Mouse (Mus musculus) embryonic stem cell, embryonic (primary cell): ENCODE measurements at regions not wholly inside any gene's neighbourhood (a gene's known extent, or its start where the extent isn't known, plus 50 kb on each side); places are given as distances from the start of the nearest gene placed in this dataset.

Experiments used
- CTCF ChIA-PET, 4 experiments: fragments of 300-600 bp in 2 of 4; fragments of 350-600 bp in 2 of 4; sonication (Branson Sonifier 250); formaldehyde crosslinking; loops; one replicate each; lab custom pipeline; 2022; ENCODE audit warnings: inconsistent platforms in 2 of 4; lab: Charles Lee
- POLR2A ChIA-PET, 4 experiments: fragments of 300-600 bp in 2 of 4; fragments of 350-600 bp in 2 of 4; sonication (Branson Sonifier 250); formaldehyde crosslinking; loops; one replicate each; lab custom pipeline; 2022; ENCODE audit warnings: antibody characterized with exemption in 4 of 4, inconsistent platforms in 1 of 4; lab: Charles Lee

- ChIA-PET CTCF (interaction anchor here in 1 of 4 experiments (0.6 kb wide), 1 partner anchor 50 kb away, joined by 3 read pairs; no protein-coding TSS in a partner anchor), POLR2A (interaction anchor here in 1 of 4 experiments (0.6 kb wide), 1 partner anchor 61 kb away, joined by 3 read pairs; no protein-coding TSS in a partner anchor)
Observed at GRCm38 (mm10) chr17:83102675-83103412, 112.2 kb upstream of the Pkdcc start.

GRCm38 (mm10) chr17:83108151-83108550 lies 106.9 kb upstream of the Pkdcc start:
- CTCF ChIA-PET: no interaction called here
- POLR2A ChIA-PET: no interaction called here

DNA sequence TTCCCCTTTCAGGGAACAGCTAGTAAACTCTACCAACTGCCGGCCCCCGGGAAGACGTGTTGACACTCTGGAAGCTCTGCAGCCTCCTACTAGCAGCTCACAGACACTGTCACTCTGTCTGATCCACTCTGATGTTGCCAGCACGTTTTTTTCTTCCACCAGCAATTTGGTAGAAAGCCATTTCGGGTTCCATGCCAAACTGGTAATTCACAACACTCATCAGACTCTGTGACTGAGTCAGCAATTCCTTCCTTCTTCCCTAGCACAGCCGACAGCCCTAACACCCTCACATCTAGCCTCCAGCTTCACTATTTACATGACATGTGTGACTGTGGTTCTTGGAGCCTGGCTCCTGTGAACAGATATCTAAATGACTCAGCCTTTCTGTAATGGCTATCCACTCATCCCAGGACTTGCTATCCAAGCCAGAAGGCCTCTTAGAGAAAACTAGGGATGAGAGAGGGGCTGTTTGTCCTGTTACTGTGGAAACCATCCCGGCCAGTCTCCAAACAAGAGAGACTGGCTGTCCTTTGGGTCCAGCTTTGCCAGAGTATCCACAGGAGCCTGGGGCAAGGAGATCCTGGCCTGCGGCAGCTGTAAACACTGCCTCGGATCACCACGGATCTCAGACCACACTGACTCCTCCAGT lies 105.2 kb upstream of the Pkdcc start:
- ChIA-PET CTCF (no interaction called here), POLR2A (no interaction called here)

DNA sequence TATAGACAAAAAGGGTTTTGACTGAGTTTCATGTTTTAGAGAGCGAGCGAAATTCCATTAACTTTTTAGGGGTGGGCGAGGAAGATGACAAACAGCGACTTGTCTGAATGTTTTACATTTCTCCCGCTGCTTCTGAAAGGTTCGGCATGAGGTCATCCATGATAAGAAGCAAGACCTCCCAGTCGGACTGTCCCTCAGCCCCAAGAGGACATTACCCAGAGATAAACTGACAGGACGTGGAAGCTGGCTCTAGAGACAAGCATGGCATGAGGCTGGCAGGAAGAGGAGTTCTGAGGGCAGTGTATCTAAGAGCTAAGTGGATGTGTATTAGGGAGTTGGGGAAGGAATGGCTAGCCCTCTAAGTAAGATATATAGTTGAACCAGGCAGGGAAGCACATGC lies 104.5 kb upstream of the Pkdcc start:
- ChIA-PET CTCF (no interaction called here), POLR2A (no interaction called here)

DNA sequence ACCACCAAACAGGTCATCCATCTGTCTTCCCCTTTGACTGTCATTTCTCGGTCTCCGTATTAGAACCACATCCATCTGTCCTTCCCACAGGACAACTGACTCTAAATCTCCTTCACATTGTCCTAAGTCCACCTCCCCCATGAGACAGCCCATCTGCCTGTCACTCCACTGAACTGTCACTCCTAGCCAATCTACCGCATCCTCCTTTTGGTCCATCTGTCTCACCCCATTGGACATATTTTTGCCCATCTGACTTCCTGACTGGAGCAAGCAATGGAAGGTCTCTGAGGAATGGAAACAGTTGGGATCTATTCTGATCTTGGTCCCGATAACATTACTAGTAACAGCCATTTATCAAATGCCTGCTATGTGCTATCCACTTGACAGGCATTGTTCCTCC lies 99.9 kb upstream of the Pkdcc start:
- POLR2A ChIA-PET: no interaction called here
- CTCF ChIA-PET: no interaction called here

DNA sequence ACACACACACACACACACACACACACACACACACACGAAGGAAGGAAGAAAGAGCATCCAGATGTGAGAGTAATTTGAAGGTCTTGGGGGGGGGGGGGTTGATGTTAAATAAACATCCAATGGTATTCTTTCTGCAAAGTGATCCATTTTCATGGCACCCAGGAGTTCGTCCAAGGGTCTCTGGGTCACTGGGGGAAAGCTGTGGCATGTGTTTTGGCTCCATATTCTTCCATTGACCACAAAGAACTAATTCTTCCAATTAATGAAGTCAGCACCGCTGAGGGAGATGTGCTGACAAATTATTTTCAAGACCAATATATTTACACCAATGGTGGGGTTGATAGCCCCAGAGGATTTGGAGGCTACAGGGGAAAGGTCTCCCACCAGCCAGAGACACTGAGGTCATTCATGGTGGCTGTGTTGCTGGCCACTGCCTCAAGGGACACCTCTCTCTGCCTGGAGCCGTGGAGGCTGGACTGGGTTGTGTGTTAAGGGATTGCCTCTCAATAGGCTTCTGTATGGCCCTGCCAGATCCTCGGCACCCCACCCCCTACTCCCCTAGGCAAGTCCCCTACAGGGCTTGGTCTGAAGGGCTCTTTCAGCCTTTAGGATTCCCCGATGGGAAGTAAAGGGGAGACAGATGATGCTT lies 99.1 kb upstream of the Pkdcc start:
- POLR2A ChIA-PET: no interaction called here
- CTCF ChIA-PET: no interaction called here

DNA sequence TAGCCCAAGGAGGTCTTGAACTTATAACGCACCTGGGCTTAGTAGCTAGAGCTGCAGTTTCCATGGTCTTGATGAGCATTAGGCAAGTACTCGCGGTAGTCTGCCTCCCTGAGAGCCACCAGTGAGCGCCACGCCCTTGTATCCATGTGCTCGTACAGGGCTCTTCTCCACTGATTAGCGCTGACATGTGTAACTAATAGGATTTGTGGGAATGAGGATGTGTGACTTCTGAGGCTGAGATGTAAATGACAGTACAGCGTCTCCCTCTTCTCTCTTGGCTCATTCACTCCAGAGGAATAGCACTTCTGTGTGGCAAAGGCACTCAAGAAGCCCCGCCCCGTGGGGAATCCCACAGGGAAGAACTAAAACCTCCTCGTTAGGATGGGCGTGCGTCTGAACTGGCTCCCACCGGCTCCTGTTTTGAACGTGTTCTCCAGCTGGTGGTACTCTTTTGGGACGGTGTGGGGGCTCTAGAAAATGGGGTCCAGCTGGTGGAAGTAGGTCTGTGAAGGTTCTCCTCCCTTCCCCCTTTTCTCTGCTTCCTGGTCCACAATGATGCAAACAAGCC lies 94.3 kb upstream of the Pkdcc start:
- CTCF ChIA-PET: interaction anchor here in 1 of 4 experiments (1.0 kb wide), 1 partner anchor 77 kb away, joined by 4 read pairs; no protein-coding TSS in a partner anchor

DNA sequence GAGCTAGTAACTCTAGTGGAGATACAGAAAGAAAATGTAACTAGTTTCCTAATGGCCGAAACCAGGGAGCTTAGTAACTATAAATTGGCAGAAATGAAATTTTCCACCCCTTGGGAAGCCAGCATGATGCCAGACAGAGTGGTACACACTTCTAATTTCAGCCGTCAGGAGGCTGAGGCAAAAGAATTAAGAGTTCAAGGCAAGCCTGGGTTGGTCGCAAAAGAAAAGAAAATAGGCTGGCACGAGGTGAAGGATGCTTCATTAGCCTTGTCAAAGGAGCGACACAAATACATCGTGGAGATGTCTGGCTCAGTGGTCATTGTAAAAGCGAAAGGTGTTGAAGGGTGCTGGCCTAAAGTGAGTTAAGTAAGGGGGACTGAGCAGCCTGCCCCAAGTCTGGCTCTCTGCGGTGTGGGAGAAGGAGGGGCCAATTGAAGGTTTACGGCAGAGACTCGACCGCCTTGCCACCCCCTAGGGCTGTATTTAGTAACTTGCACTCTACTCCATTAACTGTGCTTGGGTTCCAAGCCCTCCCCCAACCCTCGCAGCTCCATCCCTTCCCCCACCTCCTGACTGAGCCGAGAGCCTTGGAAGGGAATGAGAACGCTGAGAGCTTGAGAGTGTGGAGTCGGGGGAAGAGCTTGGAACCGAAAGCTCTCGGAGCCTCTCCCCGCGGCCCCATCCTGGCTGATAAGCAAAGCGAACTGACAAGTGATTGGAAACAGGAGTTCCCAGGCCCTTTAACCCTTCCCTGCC lies 92.4 kb upstream of the Pkdcc start:
- ChIA-PET POLR2A (interaction anchor here in 2 of 4 experiments (0.6 kb wide), 3 partner anchors 71 to 1620 kb away, joined by 3 to 5 read pairs (median 5); no protein-coding TSS in a partner anchor), CTCF (interaction anchor here in 2 of 4 experiments (0.5 to 0.6 kb wide), 2 partner anchors 92 to 350 kb away, joined by 3 to 7 read pairs; no protein-coding TSS in a partner anchor)

More for the DNA sequence above, 94.3 kb upstream of the Pkdcc start:
- POLR2A ChIA-PET: no interaction called here

DNA sequence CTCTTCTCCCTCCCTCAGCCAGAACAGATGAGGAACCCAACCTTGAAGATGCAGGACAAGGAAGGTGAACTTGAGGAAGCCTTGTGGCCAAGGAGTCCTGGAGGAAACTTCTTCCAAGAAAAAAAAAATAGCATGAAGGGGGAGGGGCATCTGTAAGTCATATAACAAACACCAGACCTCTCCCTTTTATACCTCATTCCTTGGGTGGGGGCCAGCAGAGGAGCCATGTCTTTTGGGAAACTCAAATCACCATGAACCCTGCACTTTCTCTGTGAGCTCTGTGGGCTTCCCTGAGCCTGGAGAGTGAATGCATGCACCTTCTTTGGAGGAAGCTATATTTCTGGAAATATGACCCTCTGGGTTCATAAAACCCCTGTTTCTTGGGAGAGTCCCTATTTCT lies 90.0 kb upstream of the Pkdcc start:
- ChIA-PET CTCF (no interaction called here), POLR2A (no interaction called here)

GRCm38 (mm10) chr17:83127842-83128241 lies 87.2 kb upstream of the Pkdcc start:
- CTCF ChIA-PET: no interaction called here
- POLR2A ChIA-PET: no interaction called here

- POLR2A ChIA-PET: interaction anchor here in 1 of 4 experiments (0.6 kb wide), 1 partner anchor 27 kb away, joined by 3 read pairs; no protein-coding TSS in a partner anchor
Observed at GRCm38 (mm10) chr17:83128843-83129544, 86.1 kb upstream of the Pkdcc start.

DNA sequence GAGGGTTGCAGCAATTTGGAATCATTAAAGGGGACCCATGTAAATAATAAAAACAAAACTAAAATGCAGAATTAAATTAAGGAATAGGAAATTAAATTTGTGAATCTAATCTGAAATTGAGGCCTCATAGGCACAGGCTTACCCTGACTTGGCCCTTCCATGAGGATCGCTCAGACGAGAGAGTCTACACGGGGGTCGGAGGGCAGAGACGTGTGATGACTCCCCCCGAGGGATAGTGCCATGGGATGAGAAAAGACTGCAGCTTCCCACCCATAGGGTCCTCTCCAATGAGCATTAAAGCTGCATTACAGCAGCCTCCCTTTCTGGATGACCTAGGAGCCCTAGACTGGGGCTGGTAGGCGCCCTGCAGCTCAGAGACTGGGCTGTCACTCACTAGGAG lies 85.4 kb upstream of the Pkdcc start:
- ChIA-PET CTCF (no interaction called here), POLR2A (no interaction called here)

More at GRCm38 (mm10) chr17:83128843-83129544, 86.1 kb upstream of the Pkdcc start:
- CTCF ChIA-PET: no interaction called here

GRCm38 (mm10) chr17:83133201-83133600 lies 81.9 kb upstream of the Pkdcc start:
- CTCF ChIA-PET: no interaction called here
- POLR2A ChIA-PET: no interaction called here

DNA sequence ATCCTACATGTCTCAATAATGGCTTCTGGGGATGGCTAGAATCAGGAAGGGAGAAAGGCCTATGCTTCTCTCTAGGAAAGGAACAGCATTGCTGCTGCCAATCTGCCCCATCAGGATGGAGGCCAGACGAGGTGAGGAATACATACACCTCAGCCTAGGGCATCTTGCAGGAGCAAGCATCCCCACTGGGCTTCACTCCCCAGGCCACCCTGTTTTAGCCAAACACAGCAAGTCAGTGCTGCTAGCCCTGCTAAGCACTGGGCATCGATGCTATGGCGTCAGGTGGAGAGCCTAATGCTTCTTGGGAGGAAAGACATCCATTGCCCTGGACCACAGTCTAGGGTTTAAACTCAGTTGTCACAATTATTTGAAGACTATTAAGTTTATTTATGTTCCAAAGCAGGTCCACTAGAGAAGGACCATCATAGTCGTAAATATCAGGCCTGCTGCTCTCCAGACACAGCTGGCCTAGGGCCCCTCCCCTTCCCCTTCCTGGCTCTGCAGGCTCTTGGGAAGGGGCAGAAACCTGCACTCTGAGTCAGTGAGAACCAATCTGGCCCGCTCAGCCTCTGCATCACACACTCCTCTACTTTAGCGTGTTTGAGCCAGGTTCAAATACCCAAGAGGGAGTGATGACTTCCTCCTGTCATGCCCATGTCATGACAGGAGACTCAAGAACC lies 79.5 kb upstream of the Pkdcc start:
- CTCF ChIA-PET: no interaction called here

GRCm38 (mm10) chr17:83136267-83136666 lies 78.8 kb upstream of the Pkdcc start:
- ChIA-PET CTCF (no interaction called here), POLR2A (no interaction called here)

More for the DNA sequence above, 79.5 kb upstream of the Pkdcc start:
- POLR2A ChIA-PET: no interaction called here

DNA sequence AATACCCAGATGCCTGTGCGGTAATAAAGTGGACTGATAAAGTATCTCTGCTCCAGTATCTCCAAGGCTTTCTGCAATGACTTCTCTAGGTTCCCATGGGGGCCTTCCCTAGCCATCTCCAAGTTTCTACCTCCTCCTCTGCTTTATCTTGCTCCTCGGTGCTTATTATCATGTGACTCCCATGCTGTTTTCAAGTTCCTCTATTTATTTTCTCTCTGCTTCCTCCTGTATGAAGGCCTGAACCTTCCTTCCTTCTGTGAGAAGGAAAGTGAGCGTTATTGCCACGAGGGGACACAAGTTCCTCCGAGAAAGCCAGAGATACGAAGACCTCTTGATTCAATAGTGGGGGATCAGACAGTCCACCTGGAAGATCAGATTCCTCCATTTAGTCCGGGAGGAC lies 77.4 kb upstream of the Pkdcc start:
- POLR2A ChIA-PET: no interaction called here
- CTCF ChIA-PET: no interaction called here

- ChIA-PET CTCF (no interaction called here), POLR2A (no interaction called here)
Observed at GRCm38 (mm10) chr17:83138493-83139417, 76.3 kb upstream of the Pkdcc start.
